Mouse (Mus musculus): ENCODE measurements at regions not wholly inside any gene's neighbourhood (a gene's known extent, or its start where the extent isn't known, plus 50 kb on each side); places are given as distances from the start of the nearest gene placed in this dataset.

- DNase-seq (ENCODE audit: low spot score in 2 of 2), result no peak
Observed at GRCm38 (mm10) chr7:40419332-40419731, 478.8 kb upstream of the Vstm2b start.

DNA sequence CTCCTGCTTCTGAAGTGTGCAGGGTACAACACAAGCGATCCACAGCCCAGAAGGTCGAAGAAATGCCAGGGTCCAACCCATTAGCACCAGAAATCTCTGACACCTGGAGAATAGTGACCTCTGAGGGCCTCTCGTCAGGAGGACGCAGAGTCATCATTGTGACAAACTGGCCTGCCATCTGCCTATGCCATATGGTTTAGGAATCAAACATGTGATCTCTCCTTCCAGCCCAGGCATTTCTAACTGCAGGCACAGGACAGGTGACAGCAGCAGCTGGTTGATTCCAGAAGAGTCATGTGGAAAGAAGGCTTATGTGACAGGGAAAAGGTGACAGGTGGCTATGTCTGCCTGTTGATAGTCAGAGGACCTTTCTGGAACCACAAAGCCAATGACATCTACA lies 476.0 kb upstream of the Vstm2b start:
- DNase-seq (ENCODE audit: low spot score in 2 of 2), result no peak

DNA sequence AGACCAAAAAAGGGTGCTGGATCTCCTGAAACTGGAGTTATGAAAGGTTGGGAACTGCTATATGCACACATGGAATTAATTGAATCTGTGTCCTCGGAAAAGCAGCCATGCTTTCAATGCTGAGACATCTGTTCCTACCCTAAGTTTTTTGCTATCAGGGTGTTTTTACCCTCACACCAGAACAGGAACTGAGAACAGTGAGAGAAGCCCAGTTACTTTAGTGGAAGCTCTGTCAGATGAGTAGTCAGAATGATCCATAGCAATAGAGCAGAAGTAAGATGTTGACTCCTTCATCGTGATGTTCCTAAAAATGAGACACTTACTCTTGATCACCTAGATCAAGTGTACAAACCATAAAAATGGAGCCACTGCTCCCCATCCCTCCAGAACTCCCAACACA lies 468.7 kb upstream of the Vstm2b start:
- DNase-seq (ENCODE audit: low spot score in 2 of 2), result no peak

- DNase-seq (ENCODE audit: low spot score in 2 of 2), result no peak
Observed at GRCm38 (mm10) chr7:40433906-40434305, 464.2 kb upstream of the Vstm2b start.

- no peak for DNase-seq (ENCODE audit: low spot score in 2 of 2)
Observed at GRCm38 (mm10) chr7:40441128-40441527, 457.0 kb upstream of the Vstm2b start.

DNA sequence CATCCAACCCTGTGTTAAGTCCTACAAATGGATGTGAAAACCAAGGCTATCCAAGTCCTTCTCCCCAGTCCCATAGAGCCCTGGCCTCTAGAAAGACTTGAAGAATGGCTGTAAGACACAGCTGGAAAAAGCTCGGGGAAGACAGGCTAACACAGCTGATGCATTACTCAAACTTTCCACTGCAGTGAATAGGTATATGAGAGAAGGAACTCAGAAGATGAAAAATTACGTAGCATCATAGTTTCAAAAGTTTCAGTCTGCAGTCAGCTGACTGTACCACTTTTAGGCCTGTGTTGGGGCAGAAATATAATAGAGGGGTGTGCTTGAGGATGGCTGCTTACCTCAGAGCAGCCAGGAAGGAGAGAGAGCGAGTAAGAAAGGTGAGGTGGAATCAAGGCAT lies 456.3 kb upstream of the Vstm2b start:
- DNase-seq (ENCODE audit: low spot score in 2 of 2), result no peak

DNA sequence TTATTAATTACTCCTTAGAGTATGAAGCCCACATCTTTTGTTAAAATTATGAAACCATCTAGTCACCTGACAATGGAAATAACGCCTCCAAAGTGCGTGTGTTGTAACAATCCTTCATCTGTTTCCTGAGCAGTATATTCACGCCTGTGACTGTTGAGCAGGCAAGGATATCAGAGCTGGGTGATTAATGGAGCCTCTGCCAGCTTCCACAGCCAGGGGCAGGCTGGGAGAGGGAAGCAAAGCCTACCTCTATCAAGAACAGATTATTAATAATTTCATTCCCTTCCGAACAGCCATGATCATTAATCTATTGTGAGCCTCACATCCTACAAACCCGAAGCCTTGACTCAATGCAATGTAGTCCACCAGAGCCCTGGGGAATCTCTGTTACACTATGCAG lies 431.7 kb upstream of the Vstm2b start:
- DNase-seq (ENCODE audit: low spot score in 2 of 2), result no peak

DNA sequence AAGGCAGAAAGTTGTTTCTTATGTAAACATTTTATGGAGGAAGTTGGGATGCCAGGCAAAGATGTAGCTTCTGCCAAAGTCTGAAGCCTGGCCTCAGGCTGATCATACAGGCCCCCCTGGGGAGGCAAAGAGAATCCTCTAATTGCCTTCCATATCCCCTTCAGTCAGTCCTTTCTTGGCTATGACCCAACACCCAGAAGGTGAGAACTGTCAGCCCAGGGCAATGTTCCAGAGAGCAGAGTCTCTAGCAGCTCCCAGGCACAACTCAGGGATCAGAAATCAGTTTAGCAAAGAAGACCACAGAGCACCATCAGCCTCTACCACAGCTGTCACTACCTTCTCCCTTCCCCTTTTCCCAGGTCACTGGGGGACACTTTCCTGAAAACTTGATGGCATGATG lies 410.9 kb upstream of the Vstm2b start:
- no peak for DNase-seq (ENCODE audit: low spot score in 2 of 2)

- no peak for DNase-seq (ENCODE audit: low spot score in 2 of 2)
Observed at GRCm38 (mm10) chr7:40522703-40523267, 375.3 kb upstream of the Vstm2b start.

GRCm38 (mm10) chr7:40536601-40537000 lies 361.5 kb upstream of the Vstm2b start:
- DNase-seq (ENCODE audit: low spot score in 2 of 2), result peak in 1 of 2 experiments; percentile 23

DNA sequence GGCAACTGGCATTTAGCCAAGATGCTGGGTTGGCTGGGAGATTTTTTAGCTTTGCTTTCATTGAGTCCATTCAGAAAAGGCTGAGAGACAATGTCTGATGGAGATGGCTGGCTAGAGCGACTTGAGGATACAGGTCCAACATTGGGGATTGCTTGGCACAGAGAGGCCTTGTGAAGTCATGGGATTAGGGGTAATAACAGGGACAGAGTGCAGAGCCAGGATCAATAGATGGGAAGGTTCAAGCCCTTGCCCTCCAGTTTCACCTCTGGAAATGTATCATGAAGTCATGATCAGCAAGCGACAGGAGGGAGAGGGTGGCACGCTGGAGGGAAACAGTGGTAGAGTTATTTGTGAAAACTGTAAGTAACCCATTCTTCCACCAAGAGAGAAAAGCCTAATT lies 360.5 kb upstream of the Vstm2b start:
- DNase-seq (ENCODE audit: low spot score in 2 of 2), result no peak

DNA sequence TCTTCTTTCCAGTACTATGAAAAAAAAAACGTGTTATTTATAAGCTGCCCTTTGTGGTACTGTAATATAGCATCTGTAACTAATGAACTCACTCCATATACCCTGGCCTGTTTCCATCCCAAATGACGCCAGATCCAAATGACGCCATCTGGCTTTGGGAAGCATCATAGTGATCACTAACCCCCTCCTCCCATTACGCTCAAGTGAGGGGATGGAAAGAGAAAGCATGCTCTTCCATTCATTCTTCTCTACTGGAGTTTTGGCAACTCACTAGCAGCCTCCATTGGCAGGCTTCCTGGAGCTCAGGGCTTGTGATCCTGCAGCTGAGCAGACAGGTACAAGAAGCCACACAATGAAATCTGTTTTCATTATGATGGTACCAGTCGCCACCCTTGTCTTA lies 358.3 kb upstream of the Vstm2b start:
- DNase-seq (ENCODE audit: low spot score in 2 of 2), result no peak

DNA sequence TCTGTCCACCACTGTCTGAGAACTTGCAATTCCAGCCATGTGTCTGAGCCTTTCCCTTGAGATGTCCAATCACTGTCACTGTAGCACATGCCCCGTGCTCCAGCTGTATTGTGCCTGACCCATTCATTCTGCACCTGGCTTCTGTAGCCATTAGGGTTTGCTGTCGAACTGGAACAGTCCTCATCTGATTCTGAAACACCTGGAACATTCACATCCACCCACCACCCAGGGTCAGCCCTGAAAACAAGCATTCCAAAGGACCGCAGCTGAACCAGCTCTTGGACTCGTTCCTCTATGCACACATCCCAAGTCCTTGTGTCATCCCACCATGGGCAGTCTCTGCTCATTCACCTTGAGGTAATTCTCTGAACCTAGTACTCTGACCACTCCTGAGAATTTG lies 356.8 kb upstream of the Vstm2b start:
- DNase-seq (ENCODE audit: low spot score in 2 of 2), result no peak

DNA sequence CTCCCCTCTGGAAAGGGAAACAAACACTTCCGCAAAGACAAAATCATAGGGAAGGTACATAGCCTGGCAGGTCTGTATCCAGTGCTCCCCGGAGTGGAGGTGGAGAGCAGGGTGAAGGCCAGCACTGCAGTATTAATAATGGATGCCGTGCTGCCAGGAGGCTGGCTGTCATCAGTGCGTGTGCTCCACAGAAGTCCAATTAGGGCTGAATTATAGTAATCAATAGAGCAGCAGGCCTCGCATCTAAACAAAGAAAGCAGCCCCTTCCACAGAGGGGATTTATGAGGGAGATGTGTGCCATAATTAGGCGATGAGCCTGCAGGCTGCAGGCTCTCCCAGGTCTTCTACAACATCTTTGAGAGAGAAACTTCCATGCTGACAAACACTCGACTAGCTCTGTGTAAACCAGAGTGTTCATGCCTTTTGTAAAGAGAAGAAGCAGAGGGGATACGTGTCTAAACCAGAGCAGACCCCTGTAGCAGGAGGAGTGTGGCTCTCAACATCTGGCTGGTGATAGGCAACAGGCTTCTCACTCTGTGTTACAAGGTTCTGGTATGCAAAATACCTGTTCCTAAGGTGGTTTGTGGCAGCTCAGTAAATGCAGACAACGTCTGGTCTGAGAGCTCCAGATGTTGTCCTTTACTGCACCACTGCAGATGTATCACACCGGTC lies 334.5 kb upstream of the Vstm2b start:
- no peak for DNase-seq (ENCODE audit: low spot score in 2 of 2)

GRCm38 (mm10) chr7:40575971-40576370 lies 322.2 kb upstream of the Vstm2b start:
- DNase-seq (ENCODE audit: low spot score in 2 of 2), result no peak

DNA sequence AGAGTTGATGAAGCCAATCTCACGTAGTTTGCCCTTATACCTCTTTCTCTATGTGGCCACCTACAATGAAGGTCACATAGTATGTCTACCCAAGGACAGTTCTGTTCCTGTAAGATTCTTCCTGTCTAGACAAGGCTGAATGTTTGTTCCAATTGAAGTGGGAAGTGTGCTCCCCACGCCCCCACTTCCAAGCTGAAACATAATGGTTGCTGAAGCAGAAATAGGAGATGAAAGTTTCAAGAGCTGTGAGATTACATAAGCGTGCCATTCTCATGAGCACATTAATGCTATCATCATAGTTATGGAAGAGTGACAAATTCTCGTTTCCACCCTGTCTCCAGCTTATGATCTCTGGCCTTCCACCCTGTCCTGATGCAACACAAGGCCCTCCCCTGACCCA lies 320.8 kb upstream of the Vstm2b start:
- peak in 1 of 2 experiments; percentile 11 for DNase-seq (ENCODE audit: low spot score in 2 of 2)

DNA sequence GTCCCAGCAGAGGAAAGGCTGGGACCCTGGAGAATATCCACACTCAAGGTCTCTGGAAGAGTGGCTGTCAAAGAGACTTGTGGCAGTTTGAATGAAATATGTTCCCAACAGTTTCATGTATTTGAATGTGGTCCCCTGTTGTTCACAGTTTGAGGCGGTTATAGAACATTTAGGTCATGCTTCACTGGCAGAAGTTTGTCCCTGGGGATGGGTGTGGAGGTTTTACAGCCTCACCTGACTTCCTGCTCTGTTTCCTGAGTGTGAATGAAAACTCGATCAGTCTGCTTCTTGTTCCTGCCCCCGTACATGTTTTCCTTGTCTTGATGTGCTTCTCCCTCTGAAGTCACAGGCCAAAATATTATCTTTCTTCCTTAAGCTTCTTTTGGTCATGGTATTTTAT lies 277.4 kb upstream of the Vstm2b start:
- no peak for DNase-seq (ENCODE audit: low spot score in 2 of 2)

DNA sequence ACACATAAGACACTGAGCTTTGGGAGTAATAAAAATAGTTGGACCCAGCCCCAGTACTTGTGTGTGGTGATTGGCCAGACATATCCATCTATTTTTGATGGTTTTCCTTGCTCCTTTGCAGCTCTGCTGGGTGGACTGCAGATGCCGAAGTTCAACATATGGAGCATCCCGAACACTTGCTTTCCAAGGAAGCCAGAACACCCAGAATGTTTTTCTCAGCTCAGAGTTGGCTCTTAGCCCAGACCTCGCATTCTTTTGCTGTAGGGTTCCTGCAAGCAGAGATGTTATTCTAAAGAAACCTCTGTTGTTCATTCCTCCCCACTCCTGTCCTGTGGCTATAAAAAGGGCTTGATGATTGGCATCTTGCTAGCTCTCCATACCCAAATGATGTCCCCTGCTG lies 275.3 kb upstream of the Vstm2b start:
- DNase-seq (ENCODE audit: low spot score in 2 of 2), result peak; percentile 20 to 77

GRCm38 (mm10) chr7:40623286-40623685 lies 274.8 kb upstream of the Vstm2b start:
- DNase-seq (ENCODE audit: low spot score in 2 of 2), result no peak

DNA sequence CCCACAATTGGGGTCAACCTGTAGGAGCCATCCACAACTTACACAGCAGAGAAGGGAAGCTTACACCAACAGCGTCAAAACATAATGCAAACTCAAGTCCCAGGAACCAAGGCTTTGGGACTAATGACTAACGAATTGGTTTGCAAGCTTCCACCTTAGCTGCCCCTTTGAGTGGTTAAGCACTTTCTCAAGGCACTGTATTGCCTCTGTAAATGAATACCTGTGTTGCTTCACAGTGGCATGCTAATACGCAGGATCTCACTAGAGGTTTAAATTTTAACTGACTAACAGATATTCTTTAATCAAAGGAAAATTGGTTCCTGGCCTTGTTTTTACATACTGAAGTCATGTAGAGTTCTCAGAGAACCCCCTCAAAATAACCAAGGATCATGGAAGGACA lies 261.8 kb upstream of the Vstm2b start:
- no peak for DNase-seq (ENCODE audit: low spot score in 2 of 2)

- peak; percentile 6 to 15 for DNase-seq (ENCODE audit: low spot score in 2 of 2)
Observed at GRCm38 (mm10) chr7:40654982-40655381, 243.1 kb upstream of the Vstm2b start.

DNA sequence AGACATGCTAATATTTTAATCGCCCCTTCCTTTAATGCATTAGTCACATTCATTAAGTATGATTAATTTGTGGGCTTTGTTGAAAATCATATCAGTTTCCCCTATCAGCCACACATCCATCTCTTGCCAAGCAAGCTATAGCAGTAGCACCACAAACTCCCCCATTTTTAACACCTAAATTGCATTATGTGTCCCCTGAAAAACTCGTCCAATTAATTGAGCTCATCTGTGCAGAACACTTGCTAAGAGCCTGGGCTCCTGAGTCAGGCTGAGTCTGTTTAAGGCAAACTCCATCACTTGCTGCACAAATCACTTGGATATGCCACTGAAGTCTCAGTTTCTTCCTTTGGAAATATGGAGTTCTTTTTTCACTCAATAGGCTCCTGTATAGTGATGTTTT lies 242.7 kb upstream of the Vstm2b start:
- no peak for DNase-seq (ENCODE audit: low spot score in 2 of 2)

DNA sequence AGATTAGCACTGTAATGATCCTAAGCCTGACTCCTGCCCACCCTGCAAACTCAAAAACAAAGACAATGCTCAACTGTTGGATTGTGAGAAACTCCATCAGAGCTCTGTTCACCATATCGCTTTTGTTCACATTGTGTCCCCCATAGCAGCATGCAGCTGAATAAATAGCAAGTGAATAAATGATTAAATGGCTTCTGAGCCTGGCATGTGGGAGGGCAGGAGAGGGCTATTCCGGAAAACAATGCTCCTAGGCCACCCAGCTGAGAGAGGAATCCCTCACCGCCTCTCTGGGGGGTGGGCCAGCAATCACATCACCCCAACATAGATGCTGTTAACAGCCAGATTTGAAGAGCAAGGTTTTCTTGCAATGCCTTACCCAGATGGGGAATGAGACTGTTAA lies 238.5 kb upstream of the Vstm2b start:
- no peak for DNase-seq (ENCODE audit: low spot score in 2 of 2)

GRCm38 (mm10) chr7:40663781-40664180 lies 234.3 kb upstream of the Vstm2b start:
- no peak for DNase-seq (ENCODE audit: low spot score in 2 of 2)
